Mouse (Mus musculus) left cerebral cortex, adult 8-10 months (tissue): ENCODE measurements around the gene Cadm1. TPM values are rescaled to one million over a fixed set of nuclear protein-coding genes. Genes with fewer than 3 reads are reported as not detected.

ENCODE experiments used
- DNase-seq, 2 experiments: peaks; one replicate each; pipeline ENCODE4 v3.0.0; 2022; ENCODE audit warnings: low spot score in 2 of 2
- total RNA-seq, 4 experiments: library from RNA; stranded (reverse); gene quantifications; 2 replicates each; pipeline ENCODE4 v1.2.4; 2022

Gene Cadm1
- total RNA-seq, 4 experiments from 2014 or later = 218 to 230 (median 223) TPM

DNA sequence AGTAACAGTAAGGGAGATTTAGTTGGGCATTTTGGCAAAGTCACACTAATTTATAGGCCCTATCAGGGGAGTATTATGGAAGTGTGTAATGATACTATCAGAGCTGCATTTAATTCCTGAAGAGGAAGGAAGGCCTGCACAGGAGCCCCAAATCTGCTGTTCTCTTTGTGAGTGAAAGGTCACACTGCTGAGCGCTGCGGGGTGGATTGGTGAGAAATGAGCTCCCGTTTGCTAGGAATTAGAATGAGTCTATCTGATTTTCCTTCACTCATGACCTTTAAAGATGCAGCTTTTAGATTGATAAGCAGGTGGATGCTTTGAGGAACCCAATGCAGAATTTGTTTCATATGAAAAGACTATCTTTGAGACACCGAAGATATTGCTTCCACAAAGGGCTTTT is 208.8 kb downstream of the Cadm1 start:
- DNase-seq = no peak

DNA sequence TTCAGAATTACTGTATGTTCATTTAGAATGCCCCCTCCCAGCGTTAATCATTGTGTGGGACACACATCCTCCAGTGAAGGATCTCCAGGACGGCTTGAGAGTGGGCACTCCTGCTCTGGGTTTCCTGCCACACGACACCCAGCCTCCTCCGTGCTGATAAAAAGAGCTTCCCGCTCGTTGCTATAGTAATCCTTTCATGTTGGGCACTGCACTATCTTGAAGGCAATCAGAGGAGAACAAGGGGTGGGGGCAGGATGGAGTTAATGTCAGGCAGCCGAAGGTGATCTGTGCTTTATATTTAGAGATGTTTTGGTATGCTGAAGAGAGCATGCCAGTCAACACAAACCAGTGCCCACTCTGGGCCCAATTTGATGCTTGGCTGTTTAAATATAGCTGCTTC is 209.3 kb downstream of the Cadm1 start:
- DNase-seq = peak in 1 of 2 experiments; percentile 82

DNA sequence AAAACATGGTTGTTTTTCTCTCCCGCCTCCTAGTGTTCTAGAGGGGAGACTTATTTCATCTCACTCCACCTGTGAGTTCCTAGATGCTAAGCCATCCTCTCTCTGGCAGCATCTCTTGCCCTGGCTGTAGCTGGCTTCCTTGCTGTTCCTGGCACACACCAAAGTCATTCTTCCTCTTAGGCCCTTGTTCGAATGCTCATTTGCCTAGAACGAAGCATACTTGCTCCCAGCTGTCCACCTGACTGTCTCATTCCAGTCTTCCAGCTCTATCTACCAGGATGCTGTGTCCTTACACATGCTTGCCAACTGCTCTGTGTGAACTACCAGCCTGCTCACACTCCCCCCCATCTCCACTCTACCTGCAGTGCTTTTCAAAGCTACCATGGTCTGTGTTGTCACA is 211.8 kb downstream of the Cadm1 start:
- no peak for DNase-seq

DNA sequence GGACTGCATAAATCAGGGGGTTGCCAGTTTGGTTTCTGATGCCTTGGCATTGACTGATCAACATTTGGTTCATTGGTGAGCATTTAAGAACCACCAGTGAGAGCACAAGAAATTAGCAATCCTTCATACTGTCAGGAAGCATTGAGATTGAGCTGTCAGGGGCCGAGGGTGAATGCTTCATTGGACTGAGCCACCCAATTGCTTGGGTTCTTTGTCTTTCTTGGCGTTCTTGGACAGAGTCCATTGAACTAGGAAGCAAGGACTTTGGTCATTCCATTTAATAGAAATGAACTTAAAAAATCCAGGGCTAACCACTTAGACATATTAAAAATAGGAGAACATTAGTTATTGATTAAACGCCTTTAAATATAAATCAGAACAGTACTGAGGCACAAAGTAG is 214.9 kb downstream of the Cadm1 start:
- DNase-seq = no peak

DNA sequence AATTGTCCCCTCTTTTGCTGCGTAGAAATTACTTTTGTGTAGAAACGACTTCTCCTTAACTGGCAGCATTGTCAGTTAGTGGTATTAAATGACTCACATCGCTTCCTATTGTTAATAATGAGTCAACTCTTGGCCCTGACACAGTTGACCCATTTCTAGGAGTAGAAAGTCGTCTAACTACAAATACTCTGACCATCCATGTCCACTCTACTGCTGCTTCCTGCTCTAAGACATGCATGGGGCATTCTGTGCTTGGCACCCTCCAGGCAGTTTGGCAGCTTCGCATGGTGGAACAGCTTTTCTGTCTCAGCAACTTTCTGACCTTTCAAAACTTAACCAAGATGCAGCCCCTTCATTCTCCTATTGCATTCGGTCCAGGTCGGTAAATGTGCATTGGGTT is 215.7 kb downstream of the Cadm1 start:
- DNase-seq = no peak

DNA sequence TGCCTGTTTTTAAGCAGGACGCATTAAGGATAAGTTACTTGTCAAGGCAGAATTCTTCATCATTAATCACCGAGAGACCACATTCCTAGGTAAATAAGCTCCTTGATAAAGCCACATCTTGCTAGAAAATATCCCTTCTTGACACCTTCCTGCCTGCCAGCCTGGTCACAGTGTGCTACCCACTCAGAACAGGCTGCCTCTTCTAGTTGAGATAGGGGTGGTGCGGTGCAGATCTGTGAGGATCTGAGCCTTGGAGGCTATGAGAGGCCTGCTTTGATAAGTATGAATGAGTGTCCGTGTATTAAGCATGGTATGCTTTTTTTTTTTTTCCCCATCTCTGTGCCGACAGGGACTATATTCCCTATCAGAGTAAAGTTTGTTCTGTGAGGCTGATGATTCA is 219.2 kb downstream of the Cadm1 start:
- DNase-seq = no peak

DNA sequence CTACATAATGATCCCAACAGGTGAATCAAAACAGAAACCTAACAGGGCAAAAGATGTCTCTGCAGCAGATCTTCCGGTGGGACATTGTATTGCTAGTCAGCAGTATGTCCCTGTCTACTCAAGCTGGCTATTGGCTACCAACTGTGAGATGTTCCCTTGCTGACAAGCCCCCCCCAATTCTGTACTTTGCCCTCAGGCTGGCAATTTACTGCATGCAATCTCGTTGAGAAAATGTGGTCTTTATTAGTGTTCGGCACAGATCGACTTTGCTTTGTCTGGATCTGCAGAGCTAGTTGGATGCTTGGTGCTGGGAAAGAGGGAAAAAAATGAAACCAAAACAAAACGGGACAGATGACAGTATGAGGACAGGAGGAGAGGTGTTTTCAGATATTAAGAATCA is 222.5 kb downstream of the Cadm1 start:
- DNase-seq = no peak

DNA sequence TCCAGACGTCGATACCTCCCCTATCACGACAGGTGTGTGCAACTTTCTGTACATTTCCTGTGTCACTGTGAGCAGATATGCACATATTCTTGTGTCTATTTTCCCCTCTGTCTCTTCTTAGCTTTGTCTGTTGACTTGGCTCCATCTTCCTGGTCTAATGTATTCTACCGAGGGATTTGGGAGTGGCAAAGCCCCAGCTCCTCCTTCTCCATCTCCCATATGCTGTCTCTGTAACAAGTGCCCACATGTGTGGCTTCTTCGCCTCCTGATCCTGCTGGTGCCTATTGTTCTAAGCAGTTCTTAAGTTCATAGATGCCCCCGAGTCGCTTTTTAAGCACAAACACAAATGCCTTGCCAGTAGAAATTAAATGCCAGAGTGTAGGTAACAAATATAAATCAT is 223.2 kb downstream of the Cadm1 start:
- DNase-seq = peak in 1 of 2 experiments; percentile 66

DNA sequence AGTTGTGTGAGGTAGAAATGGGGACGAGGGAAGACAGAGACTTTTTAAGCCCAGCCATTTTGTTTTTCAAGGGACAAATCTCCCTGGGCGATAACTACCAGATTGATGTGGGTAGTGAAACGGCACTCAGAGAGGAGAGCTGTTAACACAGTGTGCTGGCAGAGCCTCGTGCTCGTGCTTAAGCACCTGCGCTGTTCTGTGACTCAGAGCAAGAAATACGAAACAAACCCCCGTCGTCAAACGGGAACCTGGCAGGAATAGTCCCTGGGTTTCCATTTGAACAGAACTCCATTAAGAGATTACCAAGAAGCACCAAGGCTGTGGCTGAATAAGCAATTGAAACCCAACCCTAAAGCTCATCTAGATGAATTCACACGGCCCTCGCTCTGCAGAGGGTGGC is 225.1 kb downstream of the Cadm1 start:
- DNase-seq = peak in 1 of 2 experiments; percentile 86

DNA sequence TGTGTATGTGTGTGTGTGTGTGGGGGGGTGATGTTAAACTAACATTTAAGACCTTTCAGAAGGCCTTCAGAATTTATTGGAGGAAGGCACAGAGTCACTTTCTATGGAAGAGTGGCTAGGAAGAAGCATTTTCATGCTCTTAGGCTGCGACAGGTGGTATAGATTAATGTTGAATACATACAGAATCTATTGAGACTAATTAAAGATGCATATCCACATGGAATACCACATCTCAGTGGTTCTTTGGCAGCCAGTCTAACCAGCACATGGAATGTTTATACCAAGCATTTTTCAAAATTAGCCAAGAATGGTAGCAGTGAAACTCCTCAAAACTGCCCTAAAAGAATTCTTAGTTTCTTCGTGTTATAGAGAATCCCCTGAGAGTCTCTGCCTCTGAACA is 227.8 kb downstream of the Cadm1 start:
- no peak for DNase-seq

DNA sequence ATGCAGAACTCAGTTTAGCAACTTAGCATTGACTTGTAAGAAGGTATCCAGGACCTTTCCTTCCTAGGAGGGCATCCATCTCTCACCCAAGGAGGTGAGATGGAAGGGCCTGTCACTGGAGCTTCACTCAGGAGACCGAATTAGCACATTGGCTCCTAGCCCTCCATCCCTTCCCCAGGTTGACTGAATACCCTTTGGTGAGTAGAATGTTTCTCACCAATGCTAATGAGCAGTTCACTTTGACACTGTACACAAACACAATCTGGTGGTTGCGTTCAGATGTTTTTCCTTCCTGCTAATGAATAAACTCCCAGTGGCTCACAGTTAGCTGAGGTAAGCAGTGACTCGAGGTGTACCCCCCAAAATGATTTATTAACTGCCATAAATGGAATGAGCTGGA is 228.3 kb downstream of the Cadm1 start:
- DNase-seq = no peak

DNA sequence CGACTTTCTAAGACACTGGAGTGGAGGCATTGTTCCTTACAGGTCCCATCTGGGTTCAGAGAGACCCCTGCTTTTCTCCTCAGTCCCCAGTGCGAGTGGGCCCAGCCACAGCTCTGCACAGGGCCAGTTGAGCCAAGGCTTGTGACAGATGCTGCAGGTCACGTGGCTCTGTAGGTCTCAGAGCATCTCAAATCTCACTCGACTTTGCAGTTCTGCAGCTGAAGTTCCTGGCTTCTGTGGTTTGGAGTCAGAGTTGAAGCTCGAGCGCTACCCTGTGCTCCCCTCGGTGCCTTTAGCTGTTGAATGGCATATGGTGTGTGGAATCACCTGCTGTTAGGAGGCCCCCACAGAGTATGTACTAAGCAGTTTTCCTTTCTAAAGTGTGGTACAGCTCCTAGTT is 229.8 kb downstream of the Cadm1 start:
- no peak for DNase-seq

DNA sequence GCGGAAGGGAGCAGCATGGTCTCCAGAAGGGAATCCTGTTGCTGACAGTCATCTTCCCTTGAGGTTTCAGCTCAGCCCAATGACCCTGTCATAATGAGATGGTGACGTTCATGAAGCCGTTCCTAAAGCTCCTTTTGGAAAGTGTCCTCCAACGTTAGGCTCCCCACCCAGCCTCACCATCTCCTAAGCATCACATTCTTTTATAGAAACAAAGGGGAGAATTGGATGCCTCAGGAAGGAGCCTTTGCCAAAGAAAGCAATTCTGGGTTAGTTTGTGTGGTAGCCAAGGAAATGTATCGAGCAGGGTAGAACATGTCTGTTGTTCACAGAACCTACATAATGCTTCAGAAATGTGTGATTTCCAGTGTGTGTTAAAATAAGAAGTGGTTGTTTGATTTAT is 231.6 kb downstream of the Cadm1 start:
- peak in 1 of 2 experiments; percentile 52 for DNase-seq

DNA sequence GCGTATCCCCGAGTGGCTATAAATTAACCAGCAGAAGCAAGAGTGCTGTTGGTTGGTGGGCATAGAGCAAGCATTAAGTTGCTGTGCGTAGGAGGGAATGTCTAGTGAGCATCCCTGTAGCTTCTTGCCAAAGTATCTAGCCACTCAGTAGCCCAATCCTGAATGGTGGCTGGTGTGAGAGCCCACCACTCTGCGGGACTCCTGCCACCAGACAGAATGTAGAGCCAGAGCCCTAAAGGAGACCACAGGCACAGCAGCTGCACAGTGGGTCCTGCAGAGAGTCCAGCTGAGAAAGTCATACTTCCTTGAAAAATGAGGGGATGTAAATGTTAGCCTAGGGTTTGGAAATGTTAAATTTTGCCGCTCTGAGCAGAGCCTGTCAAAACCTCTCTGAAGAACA is 232.9 kb downstream of the Cadm1 start:
- no peak for DNase-seq

DNA sequence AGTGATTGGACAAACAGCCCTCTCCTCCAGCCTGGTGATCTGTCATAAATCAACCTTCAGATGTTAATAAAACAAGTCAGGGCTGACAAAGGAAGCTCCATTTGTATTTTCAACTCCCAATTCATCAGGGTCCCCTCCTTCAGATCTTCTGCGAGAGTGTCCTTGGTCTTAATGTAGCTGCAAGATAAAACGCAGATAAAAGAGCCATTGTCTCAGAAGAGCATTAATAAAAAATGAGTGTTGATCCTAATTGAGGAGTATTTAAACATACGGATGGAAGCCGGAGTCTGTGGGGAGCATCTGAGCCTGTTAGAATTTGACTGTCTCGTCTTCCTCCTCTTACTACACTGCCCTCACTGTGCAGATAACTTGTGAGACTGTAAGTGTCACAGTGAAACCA is 234.9 kb downstream of the Cadm1 start:
- no peak for DNase-seq

DNA sequence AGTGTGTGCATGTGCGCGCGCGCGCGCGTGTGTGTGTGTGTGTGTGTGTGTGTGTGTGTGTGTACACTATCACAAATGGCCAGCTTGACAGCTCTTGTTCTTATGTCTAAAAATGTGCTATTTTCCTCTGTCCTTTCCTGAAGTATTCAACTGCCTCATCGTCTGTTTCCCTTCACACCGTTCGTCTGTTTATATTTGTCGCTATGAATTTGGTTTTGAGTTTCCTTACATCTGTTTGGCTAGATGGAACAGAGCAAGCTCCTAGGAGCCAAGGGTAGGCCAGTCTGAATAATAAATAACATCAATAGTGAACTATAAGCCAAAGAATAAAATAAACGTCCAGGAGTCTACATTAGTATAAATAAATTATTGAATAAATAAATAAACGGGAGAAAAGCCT is 235.3 kb downstream of the Cadm1 start:
- DNase-seq = no peak

DNA sequence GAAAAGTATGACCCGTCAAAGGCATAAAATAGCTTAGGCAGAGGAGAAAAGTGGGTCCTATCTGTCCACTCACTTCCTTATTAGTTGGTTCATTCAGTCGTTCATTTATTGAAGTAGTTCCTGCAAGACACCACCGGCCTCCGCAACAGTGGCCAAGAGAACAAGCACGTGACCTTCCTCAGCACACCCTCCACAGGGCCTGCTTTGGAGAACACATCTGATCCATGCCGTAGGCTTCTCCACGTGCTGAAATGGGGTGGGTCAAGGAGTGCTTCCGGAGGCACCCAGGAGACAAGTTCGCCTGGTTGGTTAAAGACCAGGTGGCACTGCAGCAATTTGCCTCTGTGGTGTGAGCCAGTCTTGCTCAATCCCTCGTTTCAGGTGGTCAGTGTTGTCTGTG is 236.4 kb downstream of the Cadm1 start:
- no peak for DNase-seq

DNA sequence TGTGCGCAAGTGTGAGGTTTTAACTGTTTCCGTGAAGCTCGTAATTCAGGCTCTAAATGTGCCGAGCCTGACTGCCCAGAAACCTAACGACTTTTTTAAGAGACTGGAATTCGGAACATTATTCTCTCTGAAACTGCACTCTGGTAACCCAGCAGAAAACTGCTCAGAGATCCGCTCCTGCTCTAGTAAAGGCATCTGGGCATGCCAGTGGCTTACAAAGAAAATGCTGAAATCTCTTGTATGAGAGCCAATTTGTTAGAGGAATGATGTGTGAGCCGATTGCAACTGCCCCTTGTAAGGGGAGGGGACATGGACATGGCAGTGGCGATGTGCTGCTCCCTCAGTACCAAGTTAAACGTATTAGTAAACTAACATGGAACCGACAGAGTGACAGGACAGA is 240.9 kb downstream of the Cadm1 start:
- no peak for DNase-seq

DNA sequence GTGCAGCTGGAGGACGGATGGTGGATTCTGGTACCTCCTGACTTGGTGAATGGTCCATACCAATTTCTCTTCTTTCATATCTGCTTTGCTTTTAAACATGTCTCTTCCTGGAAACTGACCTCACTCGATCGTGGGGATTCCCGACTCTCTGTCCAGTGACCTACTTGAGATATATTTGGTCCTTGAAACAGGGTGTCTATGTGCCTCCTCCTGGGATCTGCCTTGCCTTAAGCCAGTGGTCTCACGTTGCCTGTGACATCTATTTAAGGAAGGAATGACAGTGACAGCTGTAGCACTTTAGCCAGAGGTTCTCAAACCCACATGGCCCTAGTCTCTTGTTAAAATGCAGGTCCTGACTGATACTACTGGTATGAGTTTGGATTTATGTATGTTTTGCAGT is 242.0 kb downstream of the Cadm1 start:
- no peak for DNase-seq

DNA sequence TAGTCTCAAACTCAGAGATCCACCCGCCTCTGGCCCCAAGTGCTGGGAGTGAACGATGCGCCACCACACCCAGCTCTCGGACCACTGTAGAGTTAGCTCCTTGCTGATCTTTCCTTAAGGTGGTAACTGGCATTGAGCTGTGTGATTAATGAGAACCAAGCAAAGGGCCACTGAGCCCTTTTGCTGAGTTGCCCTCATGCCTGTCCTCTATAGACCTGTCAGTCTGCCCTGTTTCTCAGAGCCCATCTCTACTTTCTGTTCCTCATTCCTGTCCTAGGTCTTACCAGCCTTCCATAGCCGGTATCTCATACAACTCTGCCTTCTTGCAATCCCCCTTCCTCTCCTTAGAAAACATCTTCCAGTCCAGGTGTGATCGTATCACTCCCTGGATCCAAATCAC is 242.8 kb downstream of the Cadm1 start:
- DNase-seq = no peak

DNA sequence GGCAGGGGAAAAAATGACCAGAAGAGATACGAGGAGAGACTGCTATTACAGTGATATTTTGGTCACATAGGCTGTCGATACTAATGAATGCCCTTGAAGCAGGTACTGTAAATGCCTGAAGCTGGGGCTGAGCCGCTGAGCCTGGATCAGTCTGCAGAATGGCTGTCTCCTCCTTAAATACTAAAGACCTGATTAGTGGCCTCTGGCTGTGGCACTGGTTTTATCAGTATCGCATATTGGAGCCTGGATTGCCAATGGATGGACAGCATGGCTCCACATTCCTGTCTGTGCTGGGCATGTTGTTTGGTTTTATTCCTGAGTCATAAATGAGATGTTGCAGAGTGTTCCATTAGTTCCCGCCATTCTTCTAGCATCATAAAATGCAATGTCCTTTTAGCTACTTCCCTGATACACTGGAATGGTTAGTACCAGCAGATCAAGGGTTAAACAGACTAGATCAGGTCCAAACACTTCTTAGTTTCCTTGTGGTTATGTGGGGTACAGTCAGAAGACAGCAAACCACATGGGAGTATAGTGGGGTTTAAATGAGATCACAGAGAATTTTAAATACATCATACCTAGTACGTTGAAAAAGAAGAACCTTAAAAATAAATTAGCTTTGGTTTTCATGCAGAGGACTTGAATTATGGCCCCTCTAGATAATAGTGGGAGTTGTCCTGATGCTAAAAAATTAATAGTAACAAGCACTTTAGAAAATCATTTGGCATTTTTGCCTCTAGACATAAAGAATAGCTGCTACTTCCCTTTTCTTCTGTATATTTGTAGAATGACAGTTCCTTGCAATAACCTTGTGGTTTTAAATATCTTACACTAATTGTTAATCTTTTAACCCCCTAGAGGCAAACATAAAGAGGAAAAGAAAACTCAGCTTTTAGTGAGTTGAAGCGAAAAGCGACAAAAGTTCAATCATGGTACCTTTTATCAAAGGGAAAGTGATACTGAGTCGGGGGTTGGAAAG is 247.3 kb downstream of the Cadm1 start:
- DNase-seq = no peak

DNA sequence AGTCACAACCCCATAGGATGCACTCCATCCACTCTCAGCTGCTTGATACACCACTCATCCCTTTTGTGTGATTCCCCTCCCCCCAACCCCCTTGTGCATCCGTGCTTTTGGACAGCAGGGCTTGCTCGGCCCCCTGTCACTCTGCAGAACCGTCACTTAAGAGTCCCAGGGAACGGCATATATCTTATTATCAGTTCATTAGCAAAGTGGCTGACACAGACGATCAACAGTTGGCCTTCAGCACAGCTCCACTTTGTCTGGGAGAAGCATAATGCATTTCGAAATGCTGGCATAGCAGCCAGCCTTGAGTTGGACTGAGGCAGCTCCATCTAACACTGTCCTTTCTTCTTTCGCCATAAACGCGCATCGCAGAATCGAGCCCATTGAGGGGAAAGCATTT is 248.5 kb downstream of the Cadm1 start:
- DNase-seq = no peak

DNA sequence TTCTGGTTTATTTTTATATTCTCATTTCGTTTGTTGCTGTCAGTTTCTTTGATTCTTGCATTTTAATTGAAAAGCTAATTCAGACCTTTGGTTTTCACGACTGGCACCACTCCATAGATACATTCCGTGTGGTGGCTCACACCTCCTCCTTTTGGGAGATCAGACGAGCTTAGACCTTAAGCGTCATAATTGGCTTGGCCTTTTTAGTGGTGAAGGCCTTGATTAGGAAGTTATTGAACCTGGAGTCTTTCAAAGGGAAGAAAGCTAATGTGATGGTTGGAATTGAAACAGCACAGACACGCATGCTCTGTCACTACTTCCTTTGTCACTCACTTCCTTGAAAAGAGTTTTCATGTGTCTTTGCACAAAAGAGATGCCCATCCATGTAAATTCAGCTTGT is 249.3 kb downstream of the Cadm1 start:
- DNase-seq = no peak
